Mouse (Mus musculus) forebrain, embryonic 16.5 days (tissue): ENCODE results near the gene Meaf6. TPM values are rescaled to one million over a fixed set of nuclear protein-coding genes. Genes with fewer than 3 reads are reported as not detected.

ENCODE experiments used
- ATAC-seq: fragments of 200-750 bp; cut with Nextera tagmentation; 2 replicates; pipeline ENCODE4 v1.8.0; 2017; ENCODE audit warnings: mild to moderate bottlenecking, moderate library complexity
- H3K27ac ChIP-seq: fragments of 300-500 bp; sonication (generic); 2 replicates; pipeline ENCODE4 v1.5.1; 2014; ENCODE audit warnings: low read length, control low read depth
- H3K27me3 ChIP-seq: fragments of 300-500 bp; sonication (generic); replicated peaks from 2 replicates; pipeline ENCODE4 v1.6.1; 2014; ENCODE audit warnings: low read length; ENCODE audit not compliant: control insufficient read depth, insufficient read depth
- H3K36me3 ChIP-seq: fragments of 300-500 bp; sonication (generic); 2 replicates; pipeline ENCODE4 v1.6.1; 2014; ENCODE audit not compliant: control insufficient read depth, insufficient read depth
- H3K4me1 ChIP-seq: fragments of 300-500 bp; sonication (generic); replicated peaks from 2 replicates; pipeline ENCODE4 v1.6.1; 2014; ENCODE audit warnings: low read length; ENCODE audit not compliant: control insufficient read depth, insufficient read depth
- H3K4me2 ChIP-seq: fragments of 300-500 bp; sonication (generic); 2 replicates; pipeline ENCODE4 v1.6.1; 2014; ENCODE audit warnings: mild to moderate bottlenecking, low read length, control low read depth
- H3K4me3 ChIP-seq: fragments of 300-500 bp; sonication (generic); replicated peaks from 2 replicates; pipeline ENCODE4 v1.5.1; 2014; ENCODE audit warnings: mild to moderate bottlenecking, low read length, control low read depth
- H3K9ac ChIP-seq: fragments of 300-500 bp; sonication (generic); replicated peaks from 2 replicates; pipeline ENCODE4 v1.6.1; 2014; ENCODE audit warnings: low read depth, low read length, control low read depth
- H3K9me3 ChIP-seq: fragments of 300-500 bp; sonication (generic); 2 replicates; pipeline ENCODE4 v1.6.1; 2016; ENCODE audit warnings: low read length; ENCODE audit not compliant: control insufficient read depth
- WGBS: fragments of 180-500 bp; shearing (Covaris S2); extraction: QIAGEN DNeasy Blood & Tissue Kit; methylation state at CpG from one replicate; pipeline ENCODE4 v1.1.7; 2014; 5-methylcytosine and 5-hydroxymethylcytosine counted together
- polyA plus RNA-seq: library from polyadenylated mRNA; unstranded; fragments of >200 nt; fragmentation: Nextera tagmentation; extraction: Ambion mirVana; gene quantifications from 2 replicates; pipeline ENCODE4 v1.2.1, GENCODE M21; 2015

Gene Meaf6
- polyA plus RNA-seq, 1 experiment from 2014 or later, result 154 TPM

DNA sequence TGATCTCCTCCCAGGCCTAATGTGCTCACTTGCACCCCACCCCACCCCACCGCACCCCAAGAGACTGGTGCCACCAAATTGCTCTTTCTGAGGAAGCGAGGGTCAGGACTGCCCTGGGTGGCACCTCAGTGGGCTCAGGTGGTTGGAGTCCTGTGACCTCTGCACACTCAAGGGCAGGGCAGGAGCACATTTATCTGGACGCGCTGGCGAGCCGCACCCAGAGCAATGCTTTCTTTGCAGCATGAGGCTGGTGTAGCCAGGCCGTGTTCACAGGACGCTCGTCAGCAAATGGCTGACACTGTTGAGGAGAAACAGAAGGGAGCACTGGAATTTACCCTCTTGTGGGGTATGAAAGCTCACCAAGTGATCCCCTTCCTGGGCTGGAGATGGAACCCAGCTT lies 20.4 kb downstream of the Meaf6 start:
- Histone ChIP-seq H3K36me3 (peaks cover 11% of the 10 kb centered on the region), H3K4me2 (no peak overlapping the region)

DNA sequence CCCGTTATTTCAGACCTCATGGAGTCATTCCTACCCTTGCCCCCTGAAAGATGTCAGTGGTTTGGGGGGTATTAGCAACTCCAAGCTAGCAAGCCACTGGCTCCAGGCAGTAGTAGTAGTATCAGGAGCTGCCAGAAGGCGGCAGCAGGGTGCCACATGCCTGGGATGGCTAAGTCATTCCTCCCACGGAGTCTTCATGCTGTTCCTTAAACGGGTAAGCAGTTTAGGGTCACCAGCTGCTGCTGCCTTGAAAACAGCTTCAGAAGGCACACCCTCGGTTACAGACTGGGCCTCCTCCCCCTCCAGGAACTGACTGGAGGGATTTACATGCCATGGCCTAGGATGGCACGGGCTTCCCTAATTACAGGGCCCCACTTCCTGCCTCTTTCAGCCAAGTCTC lies 29.7 kb downstream of the Meaf6 start:
- no peak overlapping the region for H3K9ac ChIP-seq
- peak; percentile 69 for ATAC-seq

More for the DNA sequence above, 20.4 kb downstream of the Meaf6 start:
- Histone ChIP-seq H3K4me1 (no peaks in the 10 kb centered on the region), H3K9ac (no peak overlapping the region), H3K4me3 (no peak overlapping the region), H3K9me3 (no peaks in the 10 kb centered on the region), H3K27me3 (no peaks in the 10 kb centered on the region), H3K27ac (no peak overlapping the region)
- WGBS, result 97% methylated on average over 9 of the region's 9 CpGs
- ATAC-seq, result no peak

DNA sequence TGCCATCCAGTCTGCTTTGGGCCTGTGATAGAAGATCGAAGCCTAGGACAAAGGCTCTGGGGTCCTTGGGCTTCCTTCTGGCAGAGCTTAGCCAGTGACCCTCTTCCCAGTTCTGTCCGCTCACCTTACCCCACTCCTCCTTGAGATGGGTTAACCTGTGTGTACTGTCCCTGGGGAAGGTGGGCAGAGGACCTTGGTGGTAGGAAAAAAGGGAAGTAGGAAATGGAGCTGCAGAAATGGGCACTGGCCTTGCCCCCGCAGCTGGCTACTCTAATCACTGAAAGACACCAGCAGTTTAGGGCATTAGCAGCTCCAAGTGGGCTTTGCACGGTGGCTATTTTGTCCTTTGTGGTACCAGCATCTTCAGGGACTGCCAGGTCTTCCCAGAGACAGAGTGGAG lies 30.1 kb downstream of the Meaf6 start:
- Histone ChIP-seq H3K27me3 (no peaks in the 10 kb centered on the region), H3K4me3 (no peak overlapping the region), H3K9me3 (no peaks in the 10 kb centered on the region), H3K36me3 (no peaks in the 10 kb centered on the region), H3K9ac (no peak overlapping the region), H3K4me1 (peaks cover 14% of the 10 kb centered on the region), H3K27ac (no peak overlapping the region), H3K4me2 (no peak overlapping the region)
- 77% methylated on average over 4 of the region's 4 CpGs for WGBS
- ATAC-seq, result no peak

More for the DNA sequence above, 29.7 kb downstream of the Meaf6 start:
- no peaks in the 10 kb centered on the region for H3K36me3 ChIP-seq
- H3K27me3 ChIP-seq, result no peaks in the 10 kb centered on the region
- H3K4me3 ChIP-seq, result no peak overlapping the region
- 10% methylated on average over 6 of the region's 6 CpGs for WGBS
- no peaks in the 10 kb centered on the region for H3K9me3 ChIP-seq
- peaks cover 14% of the 10 kb centered on the region for H3K4me1 ChIP-seq
- no peak overlapping the region for H3K4me2 ChIP-seq
- H3K27ac ChIP-seq, result no peak overlapping the region

DNA sequence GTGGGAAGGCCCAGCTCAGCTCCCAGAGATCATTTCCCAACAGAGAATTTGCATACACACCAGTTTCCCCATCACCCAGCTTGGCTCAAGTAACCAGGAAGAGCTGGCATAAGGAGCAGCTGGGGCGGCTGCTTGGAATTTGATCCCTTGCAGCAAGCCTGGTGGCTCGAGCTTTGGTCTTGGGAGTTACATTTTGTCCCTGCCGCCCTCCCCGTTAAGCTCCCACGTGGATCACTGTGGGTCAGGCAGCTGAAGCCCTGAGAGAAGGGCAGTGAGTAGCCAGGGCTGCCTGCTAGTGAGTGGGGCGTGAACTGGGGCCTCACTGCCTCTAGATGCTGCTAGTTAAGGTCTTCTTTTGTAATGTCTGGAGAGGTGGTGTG lies 30.8 kb downstream of the Meaf6 start:
- WGBS, result 35% methylated on average over 6 of the region's 6 CpGs
- no peak; the same call in 1 of the 2 replicates for ATAC-seq
- H3K36me3 ChIP-seq, result no peaks in the 10 kb centered on the region
- H3K9ac ChIP-seq, result no peak overlapping the region
- H3K4me2 ChIP-seq, result no peak overlapping the region
- no peak overlapping the region for H3K27ac ChIP-seq
- H3K4me1 ChIP-seq, result peaks cover 14% of the 10 kb centered on the region
- no peaks in the 10 kb centered on the region for H3K9me3 ChIP-seq
- H3K27me3 ChIP-seq, result no peaks in the 10 kb centered on the region
- no peak overlapping the region for H3K4me3 ChIP-seq

DNA sequence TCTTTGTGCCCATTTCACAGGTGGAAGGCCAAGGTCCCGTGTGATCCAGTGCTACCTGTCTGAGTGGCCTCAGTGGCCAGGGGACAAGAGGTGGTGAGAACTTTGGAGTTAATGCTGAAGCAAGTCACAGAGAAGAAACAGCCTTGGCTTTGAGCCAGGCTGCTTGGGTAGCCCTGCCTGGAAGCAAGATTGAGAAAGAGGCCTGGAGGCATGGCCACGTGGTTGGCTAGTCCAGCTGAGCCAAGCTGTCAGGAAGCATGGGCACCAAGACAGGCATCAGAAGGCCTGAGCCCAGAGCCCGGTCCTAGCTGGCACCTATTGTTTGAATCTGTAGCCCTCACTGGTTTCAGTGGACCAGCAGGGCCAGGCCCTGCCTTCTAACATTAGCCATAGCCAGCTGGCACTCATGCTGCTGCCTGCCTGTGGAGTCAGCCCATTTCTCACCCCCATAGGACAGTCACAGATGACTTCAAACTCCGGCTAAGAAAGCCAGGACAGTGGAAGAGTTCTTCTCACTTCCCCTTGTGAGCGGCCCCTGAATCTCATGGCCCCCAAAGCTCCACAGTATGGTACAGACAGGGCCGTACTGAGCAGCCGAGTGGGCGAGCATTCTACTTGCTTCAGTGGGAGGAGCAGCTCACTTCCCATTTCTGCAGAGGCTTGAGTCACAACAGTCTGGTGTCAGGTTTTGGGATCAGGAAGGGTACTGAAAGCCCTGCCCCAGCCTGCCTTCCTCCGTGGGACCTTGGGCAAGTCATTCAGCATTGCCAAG lies 31.3 kb downstream of the Meaf6 start:
- H3K27me3 ChIP-seq, result no peaks in the 10 kb centered on the region
- 68% methylated on average over 9 of the region's 9 CpGs for WGBS
- peaks cover 14% of the 10 kb centered on the region for H3K4me1 ChIP-seq
- no peaks in the 10 kb centered on the region for H3K36me3 ChIP-seq
- no peak overlapping the region for H3K4me2 ChIP-seq
- no peaks in the 10 kb centered on the region for H3K9me3 ChIP-seq
- no peak overlapping the region for H3K9ac ChIP-seq
- no peak; the same call in none of the 2 replicates for ATAC-seq
- no peak overlapping the region for H3K4me3 ChIP-seq
- no peak overlapping the region for H3K27ac ChIP-seq

DNA sequence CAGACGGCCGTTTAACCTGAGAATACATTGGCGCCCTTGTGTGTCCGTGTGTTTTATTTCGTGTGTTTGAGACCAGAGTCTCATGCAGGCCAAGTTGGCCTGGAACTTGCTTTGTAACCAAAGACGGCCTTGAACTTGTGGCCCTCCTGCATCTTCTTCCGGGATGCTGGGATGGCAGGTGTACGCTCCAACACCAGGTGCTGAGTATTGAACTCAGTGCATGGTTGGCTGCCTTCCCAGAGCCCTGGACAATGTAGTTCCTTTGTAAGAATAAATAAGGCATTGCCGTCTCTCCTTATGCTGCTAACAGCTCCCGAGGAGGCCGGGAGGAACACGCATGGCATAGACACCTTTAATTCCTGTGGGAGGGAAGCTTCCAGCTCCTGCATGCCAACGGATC lies 32.0 kb downstream of the Meaf6 start:
- Histone ChIP-seq H3K9ac (no peak overlapping the region), H3K27ac (no peak overlapping the region), H3K4me1 (peaks cover 14% of the 10 kb centered on the region), H3K9me3 (no peaks in the 10 kb centered on the region), H3K36me3 (no peaks in the 10 kb centered on the region), H3K4me3 (no peak overlapping the region), H3K4me2 (no peak overlapping the region), H3K27me3 (no peaks in the 10 kb centered on the region)
- 59% methylated on average over 13 of the region's 13 CpGs for WGBS
- ATAC-seq, result no peak

DNA sequence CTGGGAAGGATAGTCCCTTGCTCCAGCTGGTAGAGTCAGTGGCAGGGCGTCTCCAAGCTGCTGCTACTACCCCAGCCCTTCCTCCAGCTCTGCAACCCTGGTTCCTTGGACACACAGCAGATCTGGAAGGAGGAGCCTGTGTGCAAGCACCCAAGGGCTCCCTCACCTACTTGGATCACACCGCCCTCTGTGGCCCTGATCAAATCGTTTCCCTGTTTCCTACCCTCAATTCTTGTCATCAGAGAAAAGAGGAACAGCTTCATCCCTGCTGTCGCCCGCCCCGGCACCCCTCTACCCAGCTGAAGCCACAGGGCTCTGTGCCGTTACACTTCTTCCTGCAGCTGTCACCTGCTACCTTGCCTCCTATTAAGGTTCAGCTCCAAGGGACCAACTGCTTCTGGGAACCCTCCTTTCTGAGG lies 33.0 kb downstream of the Meaf6 start:
- Histone ChIP-seq H3K36me3 (no peaks in the 10 kb centered on the region), H3K4me3 (no peak overlapping the region), H3K27ac (no peak overlapping the region), H3K4me2 (no peak overlapping the region), H3K9ac (no peak overlapping the region), H3K9me3 (no peaks in the 10 kb centered on the region), H3K4me1 (peaks cover 14% of the 10 kb centered on the region), H3K27me3 (no peaks in the 10 kb centered on the region)
- WGBS, result 87% methylated on average over 7 of the region's 7 CpGs
- ATAC-seq, result no peak

DNA sequence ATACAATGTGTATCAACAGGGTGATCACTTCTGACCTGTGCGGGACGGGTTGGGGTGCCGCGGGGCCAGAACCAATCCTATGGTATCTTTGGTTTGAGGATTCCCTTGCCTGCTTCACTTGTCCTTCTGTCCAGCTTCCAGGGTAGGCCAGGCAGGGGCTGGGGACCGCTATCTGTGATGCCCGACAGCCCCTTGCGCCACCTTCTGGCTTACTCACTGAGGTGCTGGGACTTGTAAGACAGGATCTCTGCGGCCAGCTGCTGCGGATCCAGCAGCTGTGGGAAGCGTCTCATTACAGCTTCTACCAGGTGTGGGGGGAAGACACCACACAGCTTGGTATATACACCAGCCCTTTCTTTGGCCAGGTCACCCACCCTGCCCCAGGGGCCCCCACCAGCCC lies 34.1 kb downstream of the Meaf6 start:
- Histone ChIP-seq H3K4me1 (peaks cover 14% of the 10 kb centered on the region), H3K36me3 (no peaks in the 10 kb centered on the region), H3K4me3 (no peak overlapping the region), H3K9ac (no peak overlapping the region), H3K27me3 (no peaks in the 10 kb centered on the region), H3K9me3 (no peaks in the 10 kb centered on the region), H3K4me2 (no peak overlapping the region), H3K27ac (no peak overlapping the region)
- no peak for ATAC-seq
- WGBS, result 31% methylated on average over 10 of the region's 10 CpGs

DNA sequence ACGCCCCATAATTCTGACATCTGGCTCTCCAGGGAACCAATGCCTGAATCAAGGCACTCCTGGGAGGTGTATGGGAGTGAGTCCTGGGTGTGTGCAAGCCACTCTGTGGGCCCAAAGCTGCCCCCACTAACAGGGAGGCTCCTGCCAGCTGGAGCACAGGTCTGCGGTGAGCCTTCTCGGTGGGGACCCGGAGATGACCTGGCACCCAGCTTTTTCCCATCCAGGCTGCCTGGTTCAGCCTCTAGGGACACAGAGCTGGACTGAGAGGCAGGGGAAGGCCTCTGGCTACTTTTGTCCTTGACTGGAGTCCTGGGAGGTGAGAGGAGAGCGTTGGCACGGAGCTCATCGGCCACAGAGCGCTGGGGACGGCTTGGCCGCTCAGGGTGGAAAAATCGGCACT lies 34.8 kb downstream of the Meaf6 start:
- H3K4me1 ChIP-seq, result peaks cover 13% of the 10 kb centered on the region
- no peaks in the 10 kb centered on the region for H3K36me3 ChIP-seq
- no peak overlapping the region for H3K27ac ChIP-seq
- no peaks in the 10 kb centered on the region for H3K27me3 ChIP-seq
- 93% methylated on average over 11 of the region's 11 CpGs for WGBS
- no peak overlapping the region for H3K4me2 ChIP-seq
- no peaks in the 10 kb centered on the region for H3K9me3 ChIP-seq
- H3K9ac ChIP-seq, result no peak overlapping the region
- no peak for ATAC-seq
- no peak overlapping the region for H3K4me3 ChIP-seq
